Mouse (Mus musculus) forebrain, embryonic 13.5 days (tissue): ENCODE data around the gene Tmem102. TPM values are rescaled to one million over a fixed set of nuclear protein-coding genes. Genes with fewer than 3 reads are reported as not detected.

Experiments used
- ATAC-seq: fragments of 200-750 bp; cut with Nextera tagmentation; 2 replicates; pipeline ENCODE4 v1.8.0; 2017
- H3K27ac ChIP-seq: fragments of 300-500 bp; sonication (generic); 2 replicates; pipeline ENCODE4 v1.5.1; 2015; ENCODE audit warnings: inconsistent platforms, mild to moderate bottlenecking, moderate library complexity
- H3K27me3 ChIP-seq: fragments of 300-500 bp; sonication (generic); 2 replicates; pipeline ENCODE4 v1.6.1; 2015; ENCODE audit warnings: mild to moderate bottlenecking, inconsistent platforms
- H3K36me3 ChIP-seq: fragments of 300-500 bp; sonication (generic); 2 replicates; pipeline ENCODE4 v1.6.1; 2015; ENCODE audit warnings: mild to moderate bottlenecking, inconsistent platforms; ENCODE audit not compliant: poor library complexity, severe bottlenecking
- H3K4me1 ChIP-seq: fragments of 300-500 bp; sonication (generic); 2 replicates; pipeline ENCODE4 v1.6.1; 2015; ENCODE audit warnings: inconsistent platforms
- H3K4me2 ChIP-seq: fragments of 300-500 bp; sonication (generic); 2 replicates; pipeline ENCODE4 v1.6.1; 2015; ENCODE audit warnings: inconsistent platforms, mild to moderate bottlenecking, moderate library complexity
- H3K4me3 ChIP-seq: fragments of 300-500 bp; sonication (generic); 2 replicates; pipeline ENCODE4 v1.5.1; 2015; ENCODE audit warnings: mild to moderate bottlenecking, inconsistent platforms
- H3K9ac ChIP-seq: fragments of 300-500 bp; sonication (generic); 2 replicates; pipeline ENCODE4 v1.6.1; 2015; ENCODE audit warnings: mild to moderate bottlenecking, inconsistent platforms
- H3K9me3 ChIP-seq: fragments of 300-500 bp; sonication (generic); replicated peaks from 2 replicates; pipeline ENCODE4 v1.6.1; 2016; ENCODE audit warnings: inconsistent platforms
- WGBS: fragments of 180-500 bp; shearing (Covaris S2); methylation state at CpG from one replicate; pipeline ENCODE4 v1.1.7; 2015; 5-methylcytosine and 5-hydroxymethylcytosine counted together
- polyA plus RNA-seq: library from polyadenylated mRNA; unstranded; fragments of >200 nt; fragmentation: Nextera tagmentation; extraction: Ambion mirVana; gene quantifications from 2 replicates; pipeline ENCODE4 v1.2.1, GENCODE M21; 2015

Gene Tmem102
- polyA plus RNA-seq, 1 experiment from 2014 or later = 0.39 TPM

DNA sequence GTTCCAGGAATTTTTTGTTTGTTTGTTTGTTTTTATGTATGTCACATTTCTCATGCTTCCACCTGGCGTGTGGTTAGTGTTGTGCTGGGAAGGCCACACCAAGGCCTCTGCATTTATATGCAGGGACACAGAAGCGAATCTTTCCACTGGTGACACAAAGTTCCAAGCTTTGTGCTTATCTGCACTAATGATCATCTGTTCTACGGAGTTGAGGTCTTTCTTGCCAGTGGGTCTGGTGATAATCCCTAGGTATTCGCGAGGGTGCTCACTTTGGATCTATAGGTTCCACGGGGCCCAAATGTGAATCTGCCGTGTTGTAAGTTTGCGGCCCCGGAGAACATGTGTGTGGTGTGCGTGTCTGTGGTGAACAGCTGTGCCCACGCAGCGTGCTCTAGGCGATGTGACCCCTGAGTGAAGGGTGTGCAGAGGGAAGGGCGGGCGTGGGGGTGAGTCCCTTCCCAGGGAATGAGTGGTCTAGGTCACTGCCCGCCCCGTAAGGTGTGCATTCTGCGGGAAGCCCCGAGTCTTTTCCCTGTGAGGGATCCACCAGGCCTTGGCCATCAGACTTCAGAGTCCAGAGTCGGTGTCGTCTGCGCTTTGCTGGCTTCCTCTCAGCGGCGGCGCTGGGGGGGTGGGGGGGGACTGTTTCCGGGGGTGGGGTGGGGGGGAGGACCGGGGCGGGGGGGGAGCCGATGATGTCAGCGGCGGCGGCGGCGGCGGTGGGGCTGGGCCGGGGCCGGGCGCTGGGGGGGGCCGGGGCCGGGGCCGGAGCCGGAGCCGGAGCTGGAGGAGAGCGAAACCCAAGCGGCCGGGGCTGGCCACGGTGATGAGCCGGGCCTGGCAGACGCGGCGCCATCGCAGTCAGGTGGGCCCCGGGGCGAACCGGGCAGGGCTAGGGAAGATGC is 40.0 kb downstream of the Tmem102 start, which contains the start of gene Zbtb4:
Gene Zbtb4, plus strand, starts transcription at position 692 of the 905 bp plus-strand sequence.
- WGBS = 18% methylated on average over 44 of the region's 55 CpGs

DNA sequence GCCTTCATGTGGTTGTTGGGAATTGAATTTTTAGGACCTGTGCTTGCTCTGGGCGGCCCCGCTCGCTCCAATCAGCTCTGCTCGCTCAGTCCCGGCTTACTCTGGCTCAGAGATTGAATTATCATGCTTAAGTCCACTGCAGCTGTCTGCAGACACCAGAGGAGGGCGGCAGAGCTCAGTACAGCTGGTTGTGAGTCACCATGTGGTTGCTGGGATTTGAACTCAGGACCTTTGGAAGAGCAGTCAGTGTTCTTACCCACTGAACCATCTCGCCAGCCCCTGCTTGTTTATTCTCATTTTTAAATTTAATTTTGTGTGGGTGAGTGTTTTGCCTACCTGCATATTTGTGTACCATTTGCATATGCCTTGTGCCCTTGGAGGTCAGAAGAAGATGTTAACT is 41.9 kb downstream of the Tmem102 start:
- no peak overlapping the region for H3K27ac ChIP-seq
- no peaks in the 10 kb centered on the region for H3K9me3 ChIP-seq
- no peak overlapping the region for H3K4me2 ChIP-seq
- H3K36me3 ChIP-seq = no peaks in the 10 kb centered on the region
- peaks cover 36% of the 10 kb centered on the region for H3K4me1 ChIP-seq
- no peak overlapping the region for H3K4me3 ChIP-seq
- WGBS = 74% methylated on average over 7 of the region's 7 CpGs
- H3K9ac ChIP-seq = no peak overlapping the region
- no peak for ATAC-seq
- H3K27me3 ChIP-seq = no peaks in the 10 kb centered on the region

More for the DNA sequence above, 40.0 kb downstream of the Tmem102 start, which contains the start of gene Zbtb4:
- Histone ChIP-seq H3K4me2 (peak within 1 kb of the TSS; percentile 79), H3K4me3 (peak within 1 kb of the TSS; percentile 86), H3K4me1 (peaks cover 25% of the 10 kb centered on the region), H3K36me3 (no peaks in the 10 kb centered on the region), H3K27me3 (no peaks in the 10 kb centered on the region), H3K9me3 (no peaks in the 10 kb centered on the region), H3K9ac (peak within 1 kb of the TSS; percentile 96), H3K27ac (peak within 1 kb of the TSS; percentile 65)
- ATAC-seq = peak; percentile 69

DNA sequence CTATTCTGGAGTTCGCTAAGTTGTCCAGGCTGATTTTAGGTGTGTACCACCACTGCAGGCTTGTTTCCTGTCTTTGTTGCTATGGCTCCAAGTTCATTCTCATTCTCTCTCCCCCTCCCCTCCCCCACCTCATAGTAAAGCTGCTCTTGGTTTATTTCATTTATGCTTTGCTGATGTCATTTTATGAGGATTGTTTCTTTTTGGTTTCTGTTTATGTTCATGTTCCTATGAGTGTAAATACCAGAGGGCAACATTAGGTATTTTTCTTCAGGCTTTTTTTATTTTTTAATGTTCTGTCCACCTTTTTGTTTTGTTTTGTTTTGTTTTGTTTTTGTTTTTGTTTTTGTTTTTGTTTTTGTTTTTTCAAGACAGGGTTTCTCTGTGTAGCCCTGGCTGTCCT is 43.6 kb downstream of the Tmem102 start, which contains the start of gene Slc35g3:
Gene Slc35g3, minus strand, starts transcription at position 101 of the 400 bp plus-strand sequence.
- Histone ChIP-seq H3K4me3 (no peak within 1 kb of the TSS), H3K27me3 (no peaks in the 10 kb centered on the region), H3K4me1 (peaks cover 35% of the 10 kb centered on the region), H3K4me2 (no peak within 1 kb of the TSS), H3K36me3 (no peaks in the 10 kb centered on the region), H3K9me3 (no peaks in the 10 kb centered on the region), H3K9ac (0 out of 2 replicates have a peak within 1 kb of the TSS, but pooled peaks have one; percentile 87), H3K27ac (peak within 1 kb of the TSS; percentile 97; the same call in 1 of the 2 replicates)
- 72% methylated on average over 1 of the region's 1 CpGs for WGBS
- no peak for ATAC-seq

DNA sequence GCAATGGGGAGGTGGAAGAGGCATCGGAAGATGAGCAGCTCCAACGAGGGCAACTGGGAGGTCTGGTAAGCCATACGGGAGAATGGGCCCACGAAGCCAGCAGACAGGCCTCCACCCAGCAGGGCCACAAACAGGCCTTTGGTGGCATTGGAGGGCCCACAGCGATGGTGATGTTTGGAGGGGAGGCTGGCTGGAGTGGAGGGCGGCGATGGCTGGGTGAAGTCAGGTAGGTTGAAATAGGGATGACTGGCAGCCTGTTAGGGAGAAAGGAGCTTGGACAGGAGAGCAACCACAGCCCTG is 44.6 kb downstream of the Tmem102 start:
- 90% methylated on average over 7 of the region's 7 CpGs for WGBS

DNA sequence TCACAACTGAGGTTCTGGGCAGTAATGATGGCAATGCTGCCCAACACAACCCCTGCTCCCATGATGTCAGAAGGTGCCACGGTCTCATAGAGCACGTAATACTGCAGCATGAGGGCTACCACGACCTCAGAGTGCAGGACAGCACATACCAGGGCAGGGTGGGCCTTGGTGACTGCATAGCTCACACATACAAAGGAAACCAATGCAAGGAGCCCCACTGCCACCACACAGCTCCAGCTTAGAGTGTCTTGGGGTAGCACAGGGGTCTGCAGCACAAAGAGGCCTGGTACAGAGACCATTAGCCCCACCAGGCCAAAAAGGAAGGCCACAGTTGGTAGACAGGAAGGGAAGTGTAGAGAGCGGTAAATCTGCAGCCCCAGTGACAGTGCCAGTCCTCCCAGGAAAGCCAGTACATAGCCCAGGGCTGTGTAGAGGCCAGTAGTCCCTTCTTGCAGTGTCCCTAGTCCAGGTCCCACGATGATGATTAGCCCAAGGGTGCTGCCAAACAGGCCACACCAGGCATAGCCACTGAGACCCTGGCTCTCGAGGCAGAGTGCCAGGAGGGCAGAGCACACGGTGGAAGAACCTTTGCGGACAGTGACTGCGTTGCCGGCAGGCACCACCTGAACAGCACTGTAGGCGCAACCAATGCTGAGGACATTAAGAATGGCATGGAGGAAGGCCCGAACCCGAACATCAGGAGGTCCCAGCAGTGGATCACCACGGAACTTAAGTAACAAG is 45.1 kb downstream of the Tmem102 start:
- peak overlapping the region; percentile 87 for H3K9ac ChIP-seq

More for the DNA sequence above, 44.6 kb downstream of the Tmem102 start:
- no peak for ATAC-seq
- 0 out of 2 replicates have a peak overlapping the region, but pooled peaks have one; percentile 87 for H3K9ac ChIP-seq
- H3K36me3 ChIP-seq = no peaks in the 10 kb centered on the region
- H3K4me1 ChIP-seq = peaks cover 38% of the 10 kb centered on the region
- no peaks in the 10 kb centered on the region for H3K9me3 ChIP-seq
- H3K4me2 ChIP-seq = no peak overlapping the region
- no peaks in the 10 kb centered on the region for H3K27me3 ChIP-seq
- no peak overlapping the region for H3K4me3 ChIP-seq
- peak overlapping the region; percentile 97 for H3K27ac ChIP-seq

DNA sequence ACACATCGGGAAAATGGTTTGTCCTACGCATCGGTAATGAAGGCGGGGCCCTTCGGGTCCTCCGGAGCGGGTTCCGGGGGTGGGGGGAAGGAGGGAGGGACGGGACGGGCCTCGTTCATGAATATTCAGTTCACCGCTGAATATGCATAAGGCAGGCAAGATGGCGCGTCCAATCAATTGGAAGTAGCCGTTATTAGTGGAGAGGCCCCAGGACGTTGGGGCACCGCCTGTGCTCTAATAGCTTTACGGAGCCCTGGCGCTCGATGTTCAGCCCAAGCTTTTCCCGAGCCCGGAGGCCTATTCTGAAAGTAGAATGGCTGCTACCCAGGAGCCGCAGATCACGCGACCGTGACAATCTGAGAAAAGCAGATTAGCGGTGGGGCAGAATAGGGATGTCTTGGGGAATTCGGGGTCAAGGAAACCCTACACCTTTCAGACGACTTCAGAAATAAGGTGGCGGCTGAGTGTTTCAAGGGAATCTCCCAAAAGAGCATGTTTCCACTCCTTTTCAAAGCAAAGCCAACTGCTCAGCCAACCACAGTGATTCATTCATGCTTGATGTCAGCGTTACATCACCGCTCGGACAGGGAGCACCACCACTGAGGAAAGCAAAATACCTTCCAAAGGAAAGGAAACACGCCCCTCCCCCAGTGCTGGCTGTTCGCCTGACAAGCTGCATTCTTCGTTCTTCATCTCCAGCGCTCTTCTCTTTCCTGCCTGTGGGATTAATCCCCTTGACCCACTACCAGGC is 46.3 kb downstream of the Tmem102 start:
- H3K4me1 ChIP-seq = peaks cover 50% of the 10 kb centered on the region
- H3K9ac ChIP-seq = peak overlapping the region; percentile 87
- H3K27me3 ChIP-seq = no peaks in the 10 kb centered on the region
- peak; percentile 87 for ATAC-seq
- peak overlapping the region; percentile 71 for H3K4me2 ChIP-seq
- H3K4me3 ChIP-seq = peak overlapping the region; percentile 58
- peak overlapping the region; percentile 97 for H3K27ac ChIP-seq
- H3K9me3 ChIP-seq = no peaks in the 10 kb centered on the region
- no peaks in the 10 kb centered on the region for H3K36me3 ChIP-seq
- WGBS = 0% methylated on average over 37 of the region's 37 CpGs

More for the DNA sequence above, 45.1 kb downstream of the Tmem102 start:
- H3K4me3 ChIP-seq = peak overlapping the region; percentile 58
- WGBS = 80% methylated on average over 14 of the region's 14 CpGs
- H3K27ac ChIP-seq = peak overlapping the region; percentile 97
- ATAC-seq = no peak
- peak overlapping the region; percentile 71 for H3K4me2 ChIP-seq
- no peaks in the 10 kb centered on the region for H3K27me3 ChIP-seq
- no peaks in the 10 kb centered on the region for H3K36me3 ChIP-seq
- H3K4me1 ChIP-seq = peaks cover 40% of the 10 kb centered on the region
- no peaks in the 10 kb centered on the region for H3K9me3 ChIP-seq

DNA sequence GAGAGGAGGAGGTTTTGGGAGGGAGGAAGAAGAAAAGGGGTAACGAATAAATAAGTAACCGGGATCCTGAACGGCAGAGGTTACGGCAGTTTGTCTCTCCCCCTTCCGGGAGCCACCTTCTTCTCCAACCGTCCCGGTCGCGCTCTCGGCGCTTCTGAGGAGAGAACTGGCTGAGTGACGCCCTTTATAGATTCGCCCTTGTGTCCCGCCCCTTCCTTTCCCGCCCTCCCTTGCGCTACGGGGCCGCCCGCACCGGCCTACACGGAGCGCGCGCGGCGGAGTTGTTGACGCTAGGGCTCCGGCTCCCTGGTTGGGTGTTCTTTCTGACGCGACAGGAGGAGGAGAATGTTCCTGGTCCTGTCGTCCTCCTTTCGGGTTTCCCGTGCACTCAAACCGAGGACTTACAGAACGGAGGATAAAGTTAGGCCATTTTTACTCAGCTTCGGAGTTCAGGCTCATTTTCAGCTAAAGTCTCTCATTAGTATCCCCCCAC is 46.9 kb downstream of the Tmem102 start, which contains the start of gene Polr2a:
Gene Polr2a, minus strand, starts transcription at position 160 of the 493 bp plus-strand sequence.
- peak within 1 kb of the TSS; percentile 87 for H3K9ac ChIP-seq
- H3K4me2 ChIP-seq = peak within 1 kb of the TSS; percentile 71
- H3K4me1 ChIP-seq = peaks cover 56% of the 10 kb centered on the region
- WGBS = 1% methylated on average over 33 of the region's 36 CpGs
- H3K36me3 ChIP-seq = no peaks in the 10 kb centered on the region
- no peaks in the 10 kb centered on the region for H3K9me3 ChIP-seq
- H3K27ac ChIP-seq = peak within 1 kb of the TSS; percentile 97
- no peaks in the 10 kb centered on the region for H3K27me3 ChIP-seq
- peak within 1 kb of the TSS; percentile 58 for H3K4me3 ChIP-seq
- ATAC-seq = peak; percentile 96

DNA sequence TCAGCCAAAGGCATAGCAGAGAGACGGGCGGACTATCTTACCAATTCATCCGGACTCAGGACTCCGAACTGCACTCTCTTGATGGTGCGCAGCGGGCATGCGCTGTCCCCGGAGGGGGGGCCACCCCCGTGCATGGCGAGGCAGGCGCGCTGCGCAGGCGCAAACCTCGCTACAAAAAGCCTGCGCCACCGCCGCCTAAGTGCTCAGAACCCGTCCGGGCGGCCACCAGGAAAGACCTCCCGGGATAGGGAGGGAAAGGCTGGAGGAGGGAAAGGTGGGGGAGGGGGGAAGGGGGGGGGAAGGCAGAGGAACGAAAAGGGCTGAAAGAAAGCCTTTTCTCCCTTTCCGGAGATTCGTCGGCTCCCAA is 47.4 kb downstream of the Tmem102 start:
- 0% methylated on average over 24 of the region's 26 CpGs for WGBS
- Histone ChIP-seq H3K4me2 (peak overlapping the region; percentile 71), H3K9me3 (no peaks in the 10 kb centered on the region), H3K4me1 (peaks cover 58% of the 10 kb centered on the region), H3K4me3 (peak overlapping the region; percentile 58), H3K27me3 (no peaks in the 10 kb centered on the region), H3K36me3 (no peaks in the 10 kb centered on the region), H3K27ac (peak overlapping the region; percentile 97), H3K9ac (peak overlapping the region; percentile 87)
- ATAC-seq = peak; percentile 88

DNA sequence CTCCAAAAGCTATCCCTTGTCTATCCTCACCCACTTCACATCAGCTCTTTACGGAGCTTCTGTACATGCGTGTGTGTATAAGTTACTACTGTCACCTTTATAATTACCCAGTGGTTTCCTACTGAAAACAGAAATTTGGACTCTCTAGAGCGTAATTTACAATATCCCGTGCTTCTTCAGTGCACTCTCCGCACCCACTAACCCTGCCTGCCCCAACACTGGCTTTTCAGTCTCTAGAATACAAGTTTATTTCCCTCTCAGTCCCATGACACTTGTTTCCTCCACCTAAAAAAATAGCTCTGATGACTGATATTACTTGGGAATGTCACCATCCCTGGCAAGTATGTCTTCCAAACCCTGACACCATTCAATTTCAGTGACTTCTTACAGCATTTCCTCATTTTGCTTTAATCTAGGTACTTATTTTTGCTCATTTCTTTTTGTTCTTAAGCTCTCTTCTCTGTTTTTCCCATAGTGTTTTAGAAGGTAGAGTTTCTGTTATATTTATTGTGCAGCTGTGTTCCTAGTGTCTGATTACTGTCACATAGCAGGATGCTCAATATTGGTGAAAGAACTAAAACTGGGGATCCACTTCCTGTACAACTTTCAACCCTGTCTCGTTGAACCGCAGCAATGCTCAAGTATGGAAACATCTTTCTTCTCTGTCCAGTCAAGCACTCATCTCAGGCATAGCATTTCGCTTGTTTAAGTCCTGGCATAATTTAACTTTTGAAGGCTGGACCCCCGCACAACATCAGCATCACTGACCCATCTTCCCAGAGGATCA is 47.9 kb downstream of the Tmem102 start:
- H3K27ac ChIP-seq = peak overlapping the region; percentile 97
- no peak for ATAC-seq
- H3K9ac ChIP-seq = peak overlapping the region; percentile 87
- H3K9me3 ChIP-seq = no peaks in the 10 kb centered on the region
- WGBS = 46% methylated on average over 9 of the region's 9 CpGs
- peaks cover 64% of the 10 kb centered on the region for H3K4me1 ChIP-seq
- no peaks in the 10 kb centered on the region for H3K27me3 ChIP-seq
- peak overlapping the region; percentile 58 for H3K4me3 ChIP-seq
- H3K4me2 ChIP-seq = peak overlapping the region; percentile 71
- H3K36me3 ChIP-seq = no peaks in the 10 kb centered on the region

DNA sequence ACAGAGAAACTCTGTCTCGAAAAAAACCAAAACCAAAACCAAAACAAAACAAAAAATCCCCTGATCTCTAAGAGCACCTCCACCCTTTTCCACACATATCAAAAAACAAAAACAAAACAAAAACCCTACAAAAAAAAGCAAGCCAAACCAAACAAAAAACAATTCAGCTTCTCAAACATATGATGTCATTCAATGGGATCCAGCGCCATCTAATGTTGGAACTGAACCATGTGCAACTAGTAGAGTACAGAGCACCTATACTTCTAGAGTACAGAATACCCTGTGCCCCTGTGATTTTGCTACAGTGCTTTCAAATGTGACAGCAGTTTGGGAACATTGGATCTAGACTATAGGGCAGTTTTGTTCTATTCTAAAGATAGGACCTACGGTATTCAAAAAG is 50.7 kb downstream of the Tmem102 start:
- ATAC-seq = no peak
- no peak overlapping the region for H3K27ac ChIP-seq
- H3K36me3 ChIP-seq = no peaks in the 10 kb centered on the region
- H3K9me3 ChIP-seq = no peaks in the 10 kb centered on the region
- peak overlapping the region; percentile 71 for H3K4me2 ChIP-seq
- peak overlapping the region; percentile 13; the same call in 1 of the 2 replicates for H3K4me3 ChIP-seq
- 0 out of 2 replicates have a peak overlapping the region, but pooled peaks have one; percentile 26 for H3K9ac ChIP-seq
- H3K4me1 ChIP-seq = peaks cover 62% of the 10 kb centered on the region
- 54% methylated on average over 3 of the region's 3 CpGs for WGBS
- H3K27me3 ChIP-seq = no peaks in the 10 kb centered on the region

DNA sequence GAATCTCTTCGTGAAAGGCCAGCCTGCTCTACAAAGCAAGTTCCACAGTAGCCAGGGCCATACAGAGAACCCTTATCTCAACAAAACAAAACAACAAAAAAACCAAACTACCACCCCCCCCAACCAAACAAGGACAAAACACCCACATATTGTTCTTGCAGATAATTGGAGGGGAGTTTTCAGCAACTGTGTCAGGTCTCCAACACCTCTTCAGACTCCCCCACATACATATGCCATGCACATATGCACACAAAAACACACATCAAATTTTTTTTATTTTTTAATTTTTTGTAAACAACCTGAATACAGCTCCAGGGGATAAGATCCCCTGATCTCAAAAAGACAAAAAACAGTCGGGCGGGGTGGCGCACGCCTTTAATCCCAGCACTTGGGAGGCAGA is 51.2 kb downstream of the Tmem102 start:
- Histone ChIP-seq H3K4me2 (peak overlapping the region; percentile 71), H3K27me3 (no peaks in the 10 kb centered on the region), H3K9ac (no peak overlapping the region), H3K4me3 (no peak overlapping the region), H3K4me1 (peaks cover 59% of the 10 kb centered on the region), H3K9me3 (no peaks in the 10 kb centered on the region), H3K27ac (no peak overlapping the region), H3K36me3 (no peaks in the 10 kb centered on the region)
- ATAC-seq = no peak
- 87% methylated on average over 5 of the region's 5 CpGs for WGBS
